ENCODE assay signal across 8 mouse cellular contexts in the genomic region with DNA sequence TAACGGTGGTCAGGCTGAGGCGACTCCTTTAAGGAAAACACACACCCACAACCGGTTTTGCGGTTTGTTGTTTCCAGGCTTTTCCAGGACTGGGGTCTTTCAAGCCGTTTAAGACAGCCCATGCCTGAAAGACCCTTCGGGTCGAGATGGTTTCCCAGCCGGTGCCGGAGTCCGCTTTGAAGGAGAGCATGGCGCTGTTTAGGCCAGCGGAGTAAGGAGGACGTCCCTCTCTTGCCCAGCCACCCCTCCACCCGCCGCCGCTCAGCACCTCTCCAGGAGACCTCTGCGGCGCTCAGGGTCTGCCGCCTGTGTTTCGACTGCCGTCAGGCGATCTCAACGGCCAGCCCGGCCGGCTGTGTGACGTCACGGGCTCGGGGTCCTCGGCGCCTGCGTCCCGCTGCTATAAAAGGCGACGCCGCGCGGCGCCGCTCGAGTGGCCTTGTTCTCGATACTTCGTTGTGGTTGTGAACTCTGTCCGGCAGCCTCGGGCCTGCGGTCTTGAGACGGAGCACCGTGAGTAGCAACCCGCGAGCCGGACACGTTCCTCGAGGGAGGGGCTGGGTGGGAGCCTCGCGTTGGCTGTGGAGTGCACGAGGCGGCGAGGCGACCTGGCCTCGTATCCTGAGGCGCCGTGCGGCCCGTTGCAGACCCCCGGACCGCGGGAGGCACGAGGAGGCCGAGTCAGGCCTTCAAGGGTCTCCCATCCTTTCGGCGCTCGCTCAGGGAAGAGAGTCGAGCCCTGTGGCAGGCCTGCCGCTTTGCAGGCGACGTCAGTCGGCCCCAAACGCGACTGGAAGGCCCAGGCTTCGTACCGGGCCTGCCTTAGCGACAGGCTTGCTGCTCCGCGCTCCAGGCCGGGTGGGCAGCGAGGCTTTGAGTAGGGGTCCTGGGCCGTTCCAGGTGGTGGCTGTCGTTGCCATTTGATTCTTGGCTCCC. TPM values are rescaled to one million over a fixed set of nuclear protein-coding genes. Genes with fewer than 3 reads are reported as not detected.
DNase-seq lines count a peak whose midpoint lies in the region; ATAC-seq and TF ChIP-seq lines count a peak whose summit lies in the region.

A gene (plus strand): TSS at position 390 of the 936 bp plus-strand sequence.

- DNase-seq in T-cell, adult 2 months (ENCODE audit: low spot score): peak; percentile 89
- peak; percentile 92 to 96 for DNase-seq in cerebellum, postnatal 4 days (ENCODE audit: low spot score in 2 of 2)
- peak; percentile 95 for DNase-seq in gastrocnemius, adult 2 months
- peak; percentile 95 for DNase-seq in hindbrain, postnatal 0 days (ENCODE audit: low spot score)
- DNase-seq in left cerebral cortex, adult 2 months (ENCODE audit: extremely low spot score in 1 of 2, low spot score in 2 of 2): peak; percentile 90 to 93
- DNase-seq in right cerebral cortex, adult 2 months (ENCODE audit: low spot score in 2 of 2): peak; percentile 88 to 93
- DNase-seq in urinary bladder, postnatal 14 days (ENCODE audit: low spot score): peak; percentile 93

- peak within 1 kb of the TSS; percentile 99 for H3K9ac ChIP-seq in hindbrain, postnatal 0 days (replicated peaks; ENCODE audit: low read length)

- no peak for TF ChIP-seq CTCF in gastrocnemius, adult 2 months (IDR thresholded peaks at IDR 0.05)
- TF ChIP-seq CTCF in hindbrain, postnatal 0 days (IDR thresholded peaks at IDR 0.05; ENCODE audit: low read depth): no peak; the same call in 1 of the 2 replicates
- no peak for TF ChIP-seq CTCF in left cerebral cortex, adult 2 months (IDR thresholded peaks at IDR 0.05)

- H3K27me3 ChIP-seq in hindbrain, postnatal 0 days (ENCODE audit: insufficient read depth, low read length): no peaks in the 10 kb centered on the region

- H3K36me3 ChIP-seq in hindbrain, postnatal 0 days (ENCODE audit: insufficient read depth, low read length): no peaks in the 10 kb centered on the region

- H3K4me1 ChIP-seq in hindbrain, postnatal 0 days (ENCODE audit: insufficient read depth, low read length): peaks cover 10% of the 10 kb centered on the region; the same call in 1 of the 2 replicates

- H3K9me3 ChIP-seq in hindbrain, postnatal 0 days (ENCODE audit: low read length): no peaks in the 10 kb centered on the region

- under 1% methylated on average over 85 of the region's 87 CpGs for WGBS in hindbrain, postnatal 0 days

- peak; percentile 94 for ATAC-seq in hindbrain, postnatal 0 days
- ATAC-seq in megakaryocyte, adult 5-6 weeks (ENCODE audit: poor library complexity, severe bottlenecking): peak; percentile 93

- H3K4me2 ChIP-seq in hindbrain, postnatal 0 days (ENCODE audit: low read depth, low read length): peak within 1 kb of the TSS; percentile 86

- H3K27ac ChIP-seq in gastrocnemius, adult 2 months: peak within 1 kb of the TSS; percentile 99
- H3K27ac ChIP-seq in hindbrain, postnatal 0 days: peak within 1 kb of the TSS; percentile 100
- H3K27ac ChIP-seq in left cerebral cortex, adult 2 months: peak within 1 kb of the TSS; percentile 100

- intact Hi-C loops in gastrocnemius, adult 2 months (cut with DNase I): no loop called here
- intact Hi-C loops in left cerebral cortex, adult 2 months (cut with DNase I): loop anchor here (5.0 kb wide), 1 partner anchor 545 kb away; a partner anchor contains a TSS

- peak within 1 kb of the TSS; percentile 99 for H3K4me3 ChIP-seq in gastrocnemius, adult 2 months
- peak within 1 kb of the TSS; percentile 99 for H3K4me3 ChIP-seq in hindbrain, postnatal 0 days (ENCODE audit: low read length)
- H3K4me3 ChIP-seq in left cerebral cortex, adult 2 months: peak within 1 kb of the TSS; percentile 88

RNA-seq across cellular contexts. Expression of the gene that starts here (rescaled TPM):
- total RNA-seq in gastrocnemius, adult 2 months (2021): 100 to 1,000 TPM; 269 to 292 TPM
- total RNA-seq in hindbrain, postnatal 0 days (2014; rRNA removed): 320 and 370 TPM in 2 replicates
- 1,108 and 1,162 TPM in 2 replicates for polyA plus RNA-seq in hindbrain, postnatal 0 days (2015; fragmentation: Nextera tagmentation; extraction: Ambion mirVana)
- total RNA-seq in left cerebral cortex, adult 2 months (2021): 100 to 1,000 TPM; 436 to 471 TPM
- total RNA-seq in megakaryocyte, adult 5-6 weeks (2015): 129 and 145 TPM in 2 replicates
- 127 and 133 TPM in 2 replicates for total RNA-seq in megakaryocyte, adult 5-6 weeks (2017)

Comparison
In these comparisons a context has a peak if more than half of its experiments do, and no peak if none do; other contexts are left out.
1. Peak in every context shown above with its lines: DNase-seq, ATAC-seq, H3K4me3 ChIP-seq and H3K27ac ChIP-seq.